Mouse (Mus musculus): ENCODE measurements around the gene Alpk1.

The Alpk1 gene

DNA sequence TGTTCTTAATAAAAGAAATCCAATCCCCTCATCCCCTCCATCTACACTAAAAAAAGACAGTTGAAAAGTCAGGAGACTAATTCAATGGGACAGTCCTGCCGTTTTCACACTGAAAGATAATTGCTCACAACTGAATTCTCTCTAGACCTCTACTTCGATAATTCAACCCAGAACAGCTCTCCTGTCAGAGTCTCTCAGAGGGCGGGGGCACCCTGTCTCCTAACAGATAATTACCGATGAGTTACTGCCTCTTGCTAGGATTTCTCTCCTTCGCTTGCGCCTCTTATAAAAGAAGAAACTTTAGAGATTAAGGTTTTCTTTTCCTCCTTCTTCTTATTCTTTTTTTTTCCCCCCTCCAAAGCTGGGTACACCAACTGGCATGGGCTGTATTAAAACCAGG is 34.8 kb downstream of the Alpk1 start:
- no peak for DNase-seq (ENCODE audit: low read depth, low spot score)

GRCm38 (mm10) chr3:127743614-127744365 is 36.5 kb downstream of the Alpk1 start:
- no peak for DNase-seq (ENCODE audit: low read depth, low spot score)

- DNase-seq (ENCODE audit: low read depth, low spot score): no peak
These were observed 38.9 kb downstream of the Alpk1 start for GRCm38 (mm10) chr3:127741473-127741872.

DNA sequence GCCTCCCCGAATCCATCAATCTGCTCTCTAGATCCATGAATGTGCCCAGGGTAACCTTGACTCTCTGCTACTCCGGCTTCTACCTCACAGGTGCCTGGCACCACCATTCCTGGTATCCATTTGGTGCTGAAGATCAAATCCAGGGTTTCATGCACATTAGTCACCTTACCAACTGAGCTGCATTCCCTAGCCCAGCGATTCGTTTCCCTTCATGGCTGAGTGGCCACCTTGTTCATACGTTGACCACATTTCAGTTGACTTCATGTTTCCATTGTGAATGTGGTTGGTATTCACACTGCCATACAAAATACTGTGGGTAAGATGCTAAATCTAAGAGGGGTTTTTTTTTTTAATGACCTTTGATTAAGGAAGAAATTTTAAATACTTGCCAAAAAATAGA is 42.5 kb downstream of the Alpk1 start:
- DNase-seq (ENCODE audit: low read depth, low spot score): no peak

- no peak for DNase-seq (ENCODE audit: low read depth, low spot score)
These were observed 44.9 kb downstream of the Alpk1 start for GRCm38 (mm10) chr3:127735395-127735794.

DNA sequence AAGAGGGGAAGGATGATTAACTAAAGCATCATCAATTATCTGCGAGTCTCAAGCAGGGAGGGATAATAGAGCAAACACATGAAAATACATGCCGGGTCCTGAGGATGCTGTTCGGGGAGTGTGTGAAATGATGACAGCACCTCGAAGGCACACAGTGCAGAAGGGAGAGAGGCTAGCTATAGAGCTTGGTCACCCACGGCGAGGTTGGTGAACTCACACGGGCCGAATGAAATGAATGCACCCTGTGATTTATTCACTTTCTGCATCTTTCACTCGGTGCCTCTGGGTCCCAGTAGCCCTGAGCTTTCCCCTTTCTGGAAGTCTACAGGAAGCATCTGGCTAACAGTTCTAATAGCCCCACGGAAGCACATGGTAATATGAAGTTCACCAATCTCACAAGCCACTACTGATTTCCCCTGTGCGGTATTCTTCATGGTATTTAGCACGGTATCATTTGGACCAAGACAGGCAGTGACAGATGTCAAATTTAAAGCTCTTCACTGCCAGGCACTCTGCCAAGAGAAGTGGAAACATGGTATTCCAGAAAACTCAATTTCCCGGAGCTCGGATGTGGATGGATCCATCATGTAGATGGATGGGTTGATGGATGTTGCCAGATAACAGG is 50.7 kb downstream of the Alpk1 start:
- DNase-seq (ENCODE audit: low read depth, low spot score): no peak

- no peak for DNase-seq (ENCODE audit: low read depth, low spot score)
These were observed 51.3 kb downstream of the Alpk1 start for GRCm38 (mm10) chr3:127728851-127729512.

DNA sequence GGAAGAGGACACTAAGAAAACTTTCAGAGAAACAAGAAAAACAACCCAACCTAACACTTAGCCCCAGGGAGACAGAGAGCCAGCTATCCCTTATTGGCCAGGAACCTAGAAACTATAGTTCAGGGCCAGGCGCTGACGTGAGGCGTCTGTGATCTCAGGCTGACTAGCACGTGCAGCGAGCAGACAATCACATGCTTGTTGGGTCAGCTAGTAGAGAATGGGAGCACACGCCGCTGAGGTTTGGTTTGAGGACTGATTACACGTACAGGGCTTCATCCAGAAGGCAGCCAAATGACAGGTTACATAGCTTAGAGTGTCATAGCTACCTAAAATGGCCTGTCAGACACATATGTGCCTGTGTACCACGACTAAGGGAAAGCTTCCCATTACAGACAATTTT is 52.3 kb downstream of the Alpk1 start:
- no peak for DNase-seq (ENCODE audit: low read depth, low spot score)

GRCm38 (mm10) chr3:127720948-127721347 is 59.4 kb downstream of the Alpk1 start:
- DNase-seq (ENCODE audit: low read depth, low spot score): no peak

- DNase-seq (ENCODE audit: low read depth, low spot score): no peak
These were observed 60.3 kb downstream of the Alpk1 start for GRCm38 (mm10) chr3:127720050-127720449.

DNA sequence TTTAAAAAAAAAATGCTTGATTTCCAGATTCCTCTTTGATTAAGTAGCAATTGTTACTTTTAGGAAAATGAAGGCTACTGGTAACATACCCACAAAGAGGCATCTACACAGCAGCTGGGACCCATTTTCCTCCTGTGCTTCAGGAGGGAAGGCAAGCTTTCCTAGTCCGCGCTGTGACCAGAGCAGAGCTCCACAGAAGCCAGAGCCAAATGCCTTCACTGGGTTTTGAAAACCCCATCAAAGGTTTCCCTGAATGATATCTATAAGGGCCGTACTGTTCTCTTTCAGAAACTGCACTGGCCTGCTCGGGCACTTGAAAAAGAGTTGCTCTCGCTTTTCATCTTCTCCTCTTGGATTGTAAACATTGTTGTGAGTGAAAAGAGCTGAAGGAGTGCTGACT is 60.7 kb downstream of the Alpk1 start:
- DNase-seq (ENCODE audit: low read depth, low spot score): no peak

- no peak for DNase-seq (ENCODE audit: low read depth, low spot score)
These were observed 63.6 kb downstream of the Alpk1 start for GRCm38 (mm10) chr3:127716759-127717158.

DNA sequence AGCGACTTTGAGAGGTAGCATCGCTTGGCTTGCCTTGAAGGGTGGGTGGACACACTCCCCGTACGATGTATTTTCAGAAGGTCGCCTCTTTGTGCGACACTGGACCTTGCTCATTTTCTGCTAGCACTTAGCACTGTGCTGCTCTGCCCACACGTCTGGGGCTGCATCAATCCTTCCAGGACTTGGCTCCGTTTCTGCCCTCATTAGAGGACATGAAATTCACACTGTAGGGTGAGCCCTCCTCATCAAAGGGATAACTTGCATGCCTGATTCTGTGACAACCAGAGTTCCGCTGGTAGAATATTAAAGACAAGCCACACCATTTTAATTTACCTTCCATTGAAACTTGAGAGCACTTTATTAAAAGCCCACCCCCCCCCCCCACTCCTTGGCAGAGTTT is 67.2 kb downstream of the Alpk1 start:
- no peak for DNase-seq (ENCODE audit: low read depth, low spot score)

DNA sequence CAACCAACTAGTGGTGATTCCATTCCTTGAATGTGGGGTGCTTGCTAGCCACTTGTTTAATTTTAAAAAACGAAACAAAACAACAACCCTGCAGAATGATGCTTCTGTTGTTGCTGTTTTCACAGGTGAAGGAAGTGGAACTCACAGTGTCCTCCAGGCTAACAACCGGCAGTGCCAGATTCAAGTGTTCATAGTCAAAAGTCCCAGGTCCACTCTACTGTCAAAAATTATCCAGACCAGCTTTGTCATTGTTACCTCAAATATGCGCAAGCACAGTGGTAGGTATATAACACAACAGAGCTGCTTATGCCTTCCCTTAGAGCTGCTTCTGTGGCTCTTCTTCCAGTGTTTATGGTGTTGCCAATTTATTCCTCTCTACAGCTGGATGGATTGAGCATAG is 68.8 kb downstream of the Alpk1 start:
- DNase-seq (ENCODE audit: low read depth, low spot score): no peak

- DNase-seq (ENCODE audit: low read depth, low spot score): no peak
These were observed 73.2 kb downstream of the Alpk1 start for GRCm38 (mm10) chr3:127707089-127707485.

- DNase-seq (ENCODE audit: low read depth, low spot score): no peak
These were observed 73.8 kb downstream of the Alpk1 start for GRCm38 (mm10) chr3:127706445-127707088.

- no peak for DNase-seq (ENCODE audit: low read depth, low spot score)
These were observed 74.5 kb downstream of the Alpk1 start for GRCm38 (mm10) chr3:127705515-127706444.

- DNase-seq (ENCODE audit: low read depth, low spot score): no peak
These were observed 75.2 kb downstream of the Alpk1 start for GRCm38 (mm10) chr3:127705139-127705514.

GRCm38 (mm10) chr3:127701196-127701825 is 79.0 kb downstream of the Alpk1 start:
- DNase-seq (ENCODE audit: low read depth, low spot score): no peak

- no peak for DNase-seq (ENCODE audit: low read depth, low spot score)
These were observed 81.7 kb downstream of the Alpk1 start for GRCm38 (mm10) chr3:127698636-127699035.

- no peak for DNase-seq (ENCODE audit: low read depth, low spot score)
These were observed 83.8 kb downstream of the Alpk1 start for GRCm38 (mm10) chr3:127696541-127696940.

All from skeletal muscle tissue, adult 2 months (tissue).